Mouse (Mus musculus) bone marrow, adult 2 months (tissue): ENCODE results near the gene F830045P16Rik.

Experiments
- CTCF ChIP-seq: fragments of 200-500 bp; IDR thresholded peaks from 2 replicates; pipeline ENCODE4 v1.5.1; 2011; ENCODE audit warnings: low read length, control low read depth; ENCODE audit not compliant: control insufficient read depth, insufficient read depth
- POLR2A ChIP-seq: fragments of 200-500 bp; IDR thresholded peaks from 2 replicates; pipeline ENCODE4 v1.6.1; 2011; ENCODE audit warnings: low read depth, mild to moderate bottlenecking, control low read depth, low read length, borderline replicate concordance; ENCODE audit not compliant: control insufficient read depth

GRCm38 (mm10) chr2:129536926-129537325 is 524 bp upstream of the F830045P16Rik start:
- TF ChIP-seq POLR2A (no peak), CTCF (no peak)
